Mouse (Mus musculus) left cerebral cortex, adult 11 months (tissue): Measurements from ENCODE around the gene Retn.

ENCODE experiments used
- DNase-seq: peaks from one replicate; pipeline ENCODE4 v3.0.0; 2022; ENCODE audit warnings: low spot score

Retn gene

GRCm38 (mm10) chr8:3664405-3664804 is 8.8 kb downstream of the Retn start:
- DNase-seq = no peak

- no peak for DNase-seq
Measured at GRCm38 (mm10) chr8:3665507-3665906, 9.9 kb downstream of the Retn start, which contains the start of gene Mcemp1. Gene Mcemp1 (plus strand): TSS chr8:3665754.

DNA sequence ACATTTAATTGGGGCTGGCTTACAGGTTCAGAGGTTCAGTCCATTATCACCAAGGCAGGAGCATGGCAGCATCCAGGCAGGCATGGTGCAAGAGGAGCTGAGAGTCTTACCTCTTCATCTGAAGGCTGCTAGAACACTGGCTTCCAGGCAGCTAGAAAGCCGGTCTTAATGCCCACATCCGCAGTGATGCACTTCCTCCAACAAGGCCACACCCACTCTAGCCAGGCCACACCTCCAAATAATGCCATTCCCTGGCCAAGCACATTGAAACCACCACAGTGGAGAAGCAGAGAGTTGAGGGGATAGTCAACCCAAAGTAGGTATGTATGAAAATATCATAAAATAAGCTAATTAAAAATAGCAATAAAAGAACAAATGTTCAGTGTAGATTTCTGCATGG is 14.8 kb downstream of the Retn start:
- DNase-seq = no peak

DNA sequence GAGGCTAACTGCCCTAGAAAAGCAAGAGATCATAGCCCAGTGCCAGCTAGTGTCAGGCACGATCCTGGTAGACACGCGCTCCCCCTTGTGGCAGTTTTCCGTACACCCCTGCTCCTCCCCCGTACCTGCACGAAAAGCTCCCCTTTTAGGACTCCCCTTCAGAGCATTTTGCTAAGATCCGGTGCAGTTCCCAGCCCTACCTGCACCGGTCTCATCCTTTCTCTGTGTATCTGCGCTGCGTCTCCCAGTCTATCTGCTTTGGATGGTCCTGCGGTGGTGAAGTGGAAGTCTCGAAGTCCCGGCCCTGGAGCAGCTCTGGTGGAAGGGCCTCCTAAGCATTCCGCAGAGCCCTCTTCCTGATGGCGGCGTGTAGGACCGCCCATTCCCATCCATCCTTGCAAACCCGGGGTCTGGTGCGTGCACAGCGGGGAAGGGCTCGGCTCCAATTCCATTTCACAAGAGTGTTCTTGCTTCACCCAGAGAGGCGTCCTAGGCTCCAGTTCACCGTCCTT is 16.5 kb downstream of the Retn start, which contains the start of gene Fcor:
TSS of gene Fcor (minus strand) at position 383 of the 512 bp plus-strand sequence.
- DNase-seq = peak; percentile 84

DNA sequence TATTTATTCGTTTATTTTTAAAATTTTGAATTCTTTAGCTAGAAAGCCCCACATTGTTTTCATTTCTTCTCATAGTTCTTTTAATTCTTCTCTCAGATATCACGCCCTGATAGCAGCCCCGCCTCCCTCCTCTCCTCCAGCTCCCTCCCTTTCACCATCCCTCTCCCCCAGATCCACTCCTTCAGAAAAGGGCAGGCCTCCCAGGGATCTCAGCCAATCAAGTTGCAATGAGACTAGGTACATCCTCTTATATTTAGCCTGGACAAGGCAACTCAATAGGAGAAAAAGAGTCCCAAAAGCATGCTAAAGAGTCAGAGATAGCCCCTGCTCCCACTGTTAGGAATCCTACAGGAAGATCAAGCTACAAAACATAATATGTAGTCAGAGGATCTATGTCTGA is 19.1 kb downstream of the Retn start:
- DNase-seq = no peak

DNA sequence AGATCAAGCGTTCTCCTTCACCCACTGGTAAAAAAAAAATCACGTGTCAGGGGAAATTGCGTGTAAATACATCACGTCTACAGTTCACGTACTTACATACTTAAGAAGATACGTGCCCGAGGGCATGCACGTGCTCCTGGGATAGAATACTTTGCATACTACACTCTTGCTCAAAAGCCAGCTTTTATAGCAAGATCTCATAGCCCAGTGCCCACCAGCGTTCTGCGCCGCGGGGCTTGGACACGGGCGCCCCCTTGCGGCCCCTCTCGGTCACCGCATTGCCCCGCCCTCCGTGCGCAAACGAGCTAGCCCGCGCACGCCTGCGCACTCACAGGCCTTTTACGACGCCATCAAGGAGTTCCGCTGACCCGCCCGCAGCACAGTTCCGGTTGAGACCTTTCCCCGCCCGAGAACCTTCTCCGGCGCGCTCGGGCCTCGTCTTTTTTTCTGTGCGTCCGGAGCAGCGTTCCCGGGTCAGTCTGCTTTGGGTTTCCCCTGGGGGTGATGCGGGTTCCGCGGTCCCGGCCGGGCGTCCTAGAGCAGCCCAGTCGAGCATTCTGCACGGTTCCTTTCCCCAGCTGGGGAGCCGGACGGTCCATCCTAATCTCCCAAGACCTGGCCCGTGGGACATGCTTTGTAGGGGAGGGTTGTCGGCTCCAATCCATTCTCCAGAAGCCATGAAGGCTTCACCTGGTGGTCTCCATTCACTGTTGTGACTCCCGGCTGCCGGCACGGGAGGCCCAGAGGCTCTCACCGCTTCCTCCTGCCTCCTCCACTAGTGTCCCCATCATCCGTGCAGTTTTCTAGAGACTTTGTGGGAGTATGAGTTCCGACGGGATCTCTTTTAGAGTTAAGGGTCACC is 20.8 kb downstream of the Retn start, which contains the start of gene Trappc5:
TSS of gene Trappc5 (plus strand) at position 169 of the 862 bp plus-strand sequence.
- peak; percentile 92 for DNase-seq

- DNase-seq = no peak
Measured at GRCm38 (mm10) chr8:3676993-3677579, 21.5 kb downstream of the Retn start.

GRCm38 (mm10) chr8:3678831-3679230 is 23.3 kb downstream of the Retn start:
- no peak for DNase-seq

DNA sequence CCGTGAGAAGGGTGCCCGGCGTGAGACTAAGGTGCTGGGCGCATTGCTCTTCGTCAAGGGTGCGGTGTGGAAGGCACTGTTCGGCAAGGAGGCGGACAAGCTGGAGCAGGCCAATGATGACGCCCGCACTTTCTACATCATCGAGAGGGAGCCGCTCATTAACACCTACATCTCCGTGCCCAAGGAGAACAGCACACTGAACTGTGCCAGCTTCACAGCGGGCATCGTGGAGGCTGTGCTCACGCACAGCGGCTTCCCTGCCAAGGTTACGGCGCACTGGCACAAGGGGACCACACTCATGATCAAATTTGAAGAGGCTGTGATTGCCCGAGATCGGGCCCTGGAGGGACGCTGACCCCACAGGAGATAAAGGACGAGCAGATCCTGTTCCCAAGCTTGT is 23.7 kb downstream of the Retn start:
- no peak for DNase-seq

GRCm38 (mm10) chr8:3679656-3680055 is 24.1 kb downstream of the Retn start:
- no peak for DNase-seq

DNA sequence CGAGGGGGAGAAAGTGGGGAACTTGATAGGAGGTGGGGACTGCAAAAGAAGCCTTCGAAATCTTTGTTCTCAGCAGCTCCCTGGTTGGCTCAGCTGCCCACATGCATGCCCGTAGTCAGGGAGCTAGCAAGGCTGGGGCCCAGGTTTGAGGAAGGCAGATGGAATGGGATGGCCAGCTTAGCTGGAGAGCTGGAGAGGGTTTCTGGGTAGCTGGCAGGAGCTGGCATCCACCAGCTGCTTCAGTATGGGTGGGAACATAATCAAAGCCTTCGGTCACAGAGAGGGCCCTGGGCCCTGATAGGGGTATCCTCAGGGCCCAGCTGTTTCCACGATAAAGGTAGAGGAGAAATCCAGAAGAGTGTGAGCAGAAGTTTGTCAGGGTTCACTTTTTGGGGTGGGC is 26.9 kb downstream of the Retn start:
- DNase-seq = no peak

DNA sequence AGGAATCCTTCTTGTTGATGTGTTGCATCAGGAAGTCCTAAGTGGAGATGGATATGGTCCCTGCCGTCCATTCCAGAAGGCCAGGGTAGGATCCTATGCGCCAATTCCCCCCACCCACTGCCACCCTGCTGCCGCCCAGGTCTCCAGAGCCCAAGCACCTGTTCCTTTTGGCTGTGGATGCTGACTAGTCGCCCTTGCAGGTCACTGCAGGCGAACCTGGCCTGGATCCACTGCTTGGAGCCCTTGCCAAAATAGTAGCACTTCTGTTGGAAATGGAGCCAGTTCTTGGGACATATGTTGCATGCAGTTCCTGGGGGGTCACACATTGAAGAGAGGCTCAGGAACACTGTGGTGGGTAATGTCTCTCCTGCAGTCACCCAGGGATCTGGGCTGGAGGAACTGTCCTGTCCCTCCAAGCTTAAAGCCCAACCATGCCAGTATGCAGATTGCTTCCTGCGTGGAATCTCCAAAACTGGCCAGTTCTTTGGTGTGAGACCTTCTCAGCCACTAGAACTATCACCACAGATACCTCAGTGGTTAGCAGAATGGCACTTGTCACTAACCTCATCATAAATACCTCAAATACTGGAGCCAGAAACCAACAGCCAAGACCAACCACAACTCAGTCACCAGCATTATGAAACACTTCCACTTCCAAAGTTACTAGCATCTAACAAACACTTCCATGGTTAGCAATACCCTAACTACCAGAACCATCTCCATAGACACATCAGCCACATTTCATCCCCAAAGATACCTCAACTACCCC is 28.0 kb downstream of the Retn start:
- DNase-seq = no peak

- DNase-seq = no peak
Measured at GRCm38 (mm10) chr8:3684530-3684929, 29.0 kb downstream of the Retn start.

- DNase-seq = no peak
Measured at GRCm38 (mm10) chr8:3685422-3685821, 29.9 kb downstream of the Retn start.

- DNase-seq = no peak
Measured at GRCm38 (mm10) chr8:3687537-3687936, 32.0 kb downstream of the Retn start.

DNA sequence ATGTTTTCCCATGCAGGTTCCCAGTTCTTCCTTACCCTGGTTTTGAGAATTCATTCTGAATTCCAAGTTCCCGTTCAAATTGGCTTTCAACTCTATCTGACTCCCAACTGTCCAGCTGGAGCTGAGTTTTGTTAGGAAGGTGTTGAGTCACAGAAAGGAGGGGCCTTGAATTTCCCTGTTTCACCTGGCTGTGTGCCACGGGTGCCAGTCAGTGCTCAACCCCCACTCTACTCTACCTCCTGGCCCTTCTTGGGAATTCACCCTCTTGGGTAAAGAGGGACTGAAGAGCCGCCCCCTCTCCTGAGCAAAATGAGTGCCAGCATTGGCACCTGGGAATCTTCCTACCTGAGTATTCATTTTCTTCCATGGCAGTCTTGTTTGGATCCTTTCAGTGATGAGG is 35.2 kb downstream of the Retn start:
- no peak for DNase-seq

- DNase-seq = no peak
Measured at GRCm38 (mm10) chr8:3694121-3694520, 38.6 kb downstream of the Retn start, which contains the start of gene Fcer2a. Gene Fcer2a (minus strand): TSS chr8:3694175.

- no peak for DNase-seq
Measured at GRCm38 (mm10) chr8:3701491-3701890, 45.9 kb downstream of the Retn start.

GRCm38 (mm10) chr8:3705711-3706110 is 50.1 kb downstream of the Retn start:
- no peak for DNase-seq

DNA sequence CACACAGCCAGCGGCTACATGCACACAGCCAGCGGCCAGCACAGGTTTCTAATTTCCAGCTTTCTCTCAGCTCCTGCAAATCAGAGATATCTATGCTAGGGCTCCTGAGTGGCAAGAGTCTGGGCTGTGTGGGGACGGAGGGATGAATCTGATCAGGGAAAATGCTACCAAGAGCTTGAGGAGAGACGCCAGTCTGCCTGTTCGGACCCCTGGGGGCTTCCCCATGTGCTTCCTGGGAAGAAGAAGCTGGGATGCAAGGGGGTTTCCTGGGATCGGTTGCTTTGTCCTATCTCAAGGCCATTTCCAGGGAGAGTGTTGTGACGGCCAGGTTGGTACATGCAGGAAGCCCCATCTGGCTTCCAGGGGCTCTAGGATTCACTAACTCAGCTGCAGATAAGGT is 52.0 kb downstream of the Retn start:
- no peak for DNase-seq
